Mouse (Mus musculus) embryonic facial prominence, embryonic 12.5 days (tissue): ENCODE data around the gene Rnh1. TPM values are rescaled to one million over a fixed set of nuclear protein-coding genes. Genes with fewer than 3 reads are reported as not detected.

Experiments used
- ATAC-seq: fragments of 200-750 bp; cut with Nextera tagmentation; 2 replicates; pipeline ENCODE4 v1.8.0; 2017; ENCODE audit not compliant: insufficient number of reproducible peaks, insufficient read depth, low FRiP score, low TSS enrichment
- H3K27ac ChIP-seq: fragments of 300-500 bp; sonication (generic); 2 replicates; pipeline ENCODE4 v1.5.1; 2016; ENCODE audit warnings: mild to moderate bottlenecking
- H3K27me3 ChIP-seq: fragments of 300-500 bp; sonication (generic); 2 replicates; pipeline ENCODE4 v1.6.1; 2016; ENCODE audit warnings: mild to moderate bottlenecking, moderate library complexity
- H3K36me3 ChIP-seq: fragments of 300-500 bp; sonication (generic); 2 replicates; pipeline ENCODE4 v1.6.1; 2016; ENCODE audit warnings: mild to moderate bottlenecking
- H3K4me1 ChIP-seq: fragments of 300-500 bp; sonication (generic); 2 replicates; pipeline ENCODE4 v1.6.1; 2016
- H3K4me2 ChIP-seq: fragments of 300-500 bp; sonication (generic); replicated peaks from 2 replicates; pipeline ENCODE4 v1.6.1; 2016; ENCODE audit warnings: mild to moderate bottlenecking, moderate library complexity
- H3K4me3 ChIP-seq: fragments of 300-500 bp; sonication (generic); 2 replicates; pipeline ENCODE4 v1.5.1; 2016; ENCODE audit warnings: mild to moderate bottlenecking
- H3K9ac ChIP-seq: fragments of 300-500 bp; sonication (generic); 2 replicates; pipeline ENCODE4 v1.6.1; 2016; ENCODE audit warnings: mild to moderate bottlenecking, moderate library complexity
- H3K9me3 ChIP-seq: fragments of 300-500 bp; sonication (generic); 2 replicates; pipeline ENCODE4 v1.6.1; 2016; ENCODE audit warnings: mild to moderate bottlenecking, moderate library complexity
- WGBS: fragments of 180-500 bp; shearing (Covaris S2); methylation state at CpG from one replicate; pipeline ENCODE4 v1.1.7; 2016; 5-methylcytosine and 5-hydroxymethylcytosine counted together
- polyA plus RNA-seq: library from polyadenylated mRNA; unstranded; fragments of >200 nt; fragmentation: Nextera tagmentation; extraction: Ambion mirVana; gene quantifications from 2 replicates; pipeline ENCODE4 v1.2.1, GENCODE M21; 2016

Rnh1 gene
- polyA plus RNA-seq, 1 experiment from 2014 or later = 87.9 TPM

DNA sequence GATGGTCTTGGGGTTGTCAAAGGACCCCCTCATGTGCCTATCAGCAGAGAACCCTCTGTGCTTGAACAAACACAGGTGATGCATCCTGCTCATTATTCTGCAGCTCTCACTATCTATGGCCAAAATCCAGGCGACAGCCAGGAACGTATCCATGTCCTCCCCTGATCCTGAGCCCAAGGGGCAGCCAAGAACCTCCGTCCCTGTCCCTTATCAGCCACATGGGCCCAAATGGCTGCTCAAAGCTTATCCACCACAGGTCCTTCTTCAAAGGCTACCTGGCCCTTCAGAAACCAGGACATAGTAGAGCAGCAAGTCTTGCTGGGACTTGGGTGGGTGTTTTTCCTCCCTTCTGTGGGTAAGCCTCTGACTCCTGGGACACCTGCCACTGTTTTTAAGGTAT is 15.5 kb upstream of the Rnh1 start:
- Histone ChIP-seq H3K27ac (no peak overlapping the region), H3K4me2 (no peak overlapping the region), H3K27me3 (no peaks in the 10 kb centered on the region), H3K9me3 (no peaks in the 10 kb centered on the region), H3K4me1 (peaks cover 12% of the 10 kb centered on the region), H3K9ac (no peak overlapping the region), H3K4me3 (no peak overlapping the region), H3K36me3 (peaks cover 33% of the 10 kb centered on the region)
- WGBS = 81% methylated on average over 3 of the region's 3 CpGs
- no peak for ATAC-seq

DNA sequence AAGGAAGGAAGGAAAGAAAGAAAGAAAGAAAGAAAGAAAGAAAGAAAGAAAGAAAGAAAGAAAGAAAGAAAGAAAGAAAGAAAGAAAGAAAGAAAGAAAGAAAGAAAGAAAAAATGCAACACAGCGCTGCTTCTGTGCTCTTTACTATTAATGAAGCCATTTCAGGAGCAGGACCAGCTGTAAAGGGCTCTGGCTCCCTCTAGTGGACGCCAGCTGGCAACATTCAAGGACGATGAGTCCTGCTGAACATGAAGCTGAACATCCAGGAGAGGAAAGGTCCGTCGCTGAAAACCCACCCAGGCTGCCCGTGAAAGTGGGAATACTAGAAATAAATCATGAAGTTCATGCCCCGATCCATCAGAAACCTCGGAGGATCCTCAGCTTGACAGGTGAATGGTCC is 3.5 kb upstream of the Rnh1 start:
- Histone ChIP-seq H3K9me3 (no peaks in the 10 kb centered on the region), H3K4me1 (peaks cover 6% of the 10 kb centered on the region), H3K27ac (no peak overlapping the region), H3K4me2 (0 out of 2 replicates have a peak overlapping the region, but pooled peaks have one; percentile 13), H3K4me3 (no peak overlapping the region), H3K9ac (no peak overlapping the region), H3K36me3 (no peaks in the 10 kb centered on the region), H3K27me3 (no peaks in the 10 kb centered on the region)
- no peak for ATAC-seq
- 4% methylated on average over 8 of the region's 8 CpGs for WGBS

- Histone ChIP-seq H3K9me3 (no peaks in the 10 kb centered on the region), H3K27ac (no peak overlapping the region), H3K4me3 (no peak overlapping the region), H3K4me2 (no peak overlapping the region), H3K27me3 (no peaks in the 10 kb centered on the region), H3K9ac (no peak overlapping the region), H3K4me1 (peaks cover 6% of the 10 kb centered on the region), H3K36me3 (no peaks in the 10 kb centered on the region)
- WGBS = 88% methylated on average over 4 of the region's 4 CpGs
- ATAC-seq = no peak
These were observed 2.4 kb upstream of the Rnh1 start for GRCm38 (mm10) chr7:141175068-141175467.

DNA sequence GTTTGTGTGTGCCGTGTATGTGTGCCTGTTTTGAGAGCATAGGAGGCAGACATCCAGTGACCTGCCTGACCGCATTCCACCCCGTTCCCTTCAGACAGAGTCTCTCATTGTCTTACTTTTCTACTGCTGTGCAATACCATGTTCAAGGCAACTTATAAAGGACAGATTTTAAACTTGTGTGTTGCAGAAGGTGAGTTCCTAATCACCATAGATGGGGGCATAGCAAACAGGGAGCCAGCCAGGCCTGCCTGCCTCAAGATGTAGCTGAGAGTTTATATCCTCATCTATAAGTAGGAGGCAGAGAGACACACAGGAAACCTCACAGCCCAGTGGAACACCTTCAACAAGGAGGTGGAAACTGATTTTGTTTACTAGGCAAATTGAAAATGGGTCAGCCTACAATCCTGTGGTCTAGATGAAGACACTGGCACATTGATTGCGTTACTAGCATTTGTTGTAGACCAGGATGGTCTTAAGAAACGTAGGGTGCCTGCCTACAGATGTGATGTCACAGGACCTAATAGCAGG is 730 bp upstream of the Rnh1 start:
- H3K4me3 ChIP-seq = peak overlapping the region; percentile 55
- H3K27me3 ChIP-seq = no peaks in the 10 kb centered on the region
- peak overlapping the region; percentile 61; the same call in 1 of the 2 replicates for H3K9ac ChIP-seq
- no peaks in the 10 kb centered on the region for H3K9me3 ChIP-seq
- WGBS = 89% methylated on average over 5 of the region's 5 CpGs
- no peak for ATAC-seq
- H3K27ac ChIP-seq = peak overlapping the region; percentile 86
- peaks cover 11% of the 10 kb centered on the region for H3K4me1 ChIP-seq
- peak overlapping the region; percentile 53 for H3K4me2 ChIP-seq
- no peaks in the 10 kb centered on the region for H3K36me3 ChIP-seq

- Histone ChIP-seq H3K4me2 (no peak overlapping the region), H3K4me1 (peaks cover 23% of the 10 kb centered on the region), H3K9ac (no peak overlapping the region), H3K9me3 (no peaks in the 10 kb centered on the region), H3K27ac (no peak overlapping the region), H3K36me3 (0 out of 2 replicates have a peak, but pooled peaks cover 12% of the 10 kb centered on the region), H3K27me3 (no peaks in the 10 kb centered on the region), H3K4me3 (no peak overlapping the region)
- ATAC-seq = no peak
These were observed 2.8 kb downstream of the Rnh1 start for GRCm38 (mm10) chr7:141169866-141170265.

DNA sequence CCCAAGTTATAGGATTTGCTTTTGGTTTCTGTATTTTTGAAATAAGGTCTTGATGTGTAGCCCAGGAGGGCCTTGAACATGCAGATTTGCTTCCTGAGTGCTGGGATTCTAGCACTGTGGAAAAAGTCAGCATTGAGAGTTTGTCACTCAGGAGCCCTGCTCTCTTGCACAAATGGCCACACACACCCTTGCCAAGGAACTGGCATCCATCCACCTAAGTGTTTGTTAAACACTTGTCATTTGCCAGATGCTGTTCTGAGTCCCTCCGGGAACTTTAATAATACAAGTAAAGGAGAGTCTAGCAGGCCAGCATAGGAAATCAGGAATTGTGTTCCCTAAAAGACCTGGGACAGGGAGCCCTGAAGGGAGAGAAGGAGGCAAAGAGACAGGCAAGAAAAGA is 3.4 kb downstream of the Rnh1 start:
- peaks cover 18% of the 10 kb centered on the region for H3K36me3 ChIP-seq
- H3K4me1 ChIP-seq = peaks cover 23% of the 10 kb centered on the region
- ATAC-seq = no peak
- 0 out of 2 replicates have a peak overlapping the region, but pooled peaks have one; percentile 5 for H3K27ac ChIP-seq
- no peak overlapping the region for H3K4me3 ChIP-seq
- no peak overlapping the region for H3K4me2 ChIP-seq
- no peaks in the 10 kb centered on the region for H3K27me3 ChIP-seq
- H3K9ac ChIP-seq = no peak overlapping the region
- H3K9me3 ChIP-seq = no peaks in the 10 kb centered on the region
- 74% methylated on average over 1 of the region's 1 CpGs for WGBS

GRCm38 (mm10) chr7:141168518-141168953 is 4.1 kb downstream of the Rnh1 start:
- Histone ChIP-seq H3K4me1 (peaks cover 23% of the 10 kb centered on the region), H3K27me3 (no peaks in the 10 kb centered on the region), H3K4me3 (peak overlapping the region; percentile 48), H3K4me2 (peak overlapping the region; percentile 74), H3K27ac (peak overlapping the region; percentile 64; the same call in 1 of the 2 replicates), H3K9ac (peak overlapping the region; percentile 73), H3K36me3 (peaks cover 25% of the 10 kb centered on the region), H3K9me3 (no peaks in the 10 kb centered on the region)
- ATAC-seq = no peak
- 1% methylated on average over 22 of the region's 22 CpGs for WGBS

DNA sequence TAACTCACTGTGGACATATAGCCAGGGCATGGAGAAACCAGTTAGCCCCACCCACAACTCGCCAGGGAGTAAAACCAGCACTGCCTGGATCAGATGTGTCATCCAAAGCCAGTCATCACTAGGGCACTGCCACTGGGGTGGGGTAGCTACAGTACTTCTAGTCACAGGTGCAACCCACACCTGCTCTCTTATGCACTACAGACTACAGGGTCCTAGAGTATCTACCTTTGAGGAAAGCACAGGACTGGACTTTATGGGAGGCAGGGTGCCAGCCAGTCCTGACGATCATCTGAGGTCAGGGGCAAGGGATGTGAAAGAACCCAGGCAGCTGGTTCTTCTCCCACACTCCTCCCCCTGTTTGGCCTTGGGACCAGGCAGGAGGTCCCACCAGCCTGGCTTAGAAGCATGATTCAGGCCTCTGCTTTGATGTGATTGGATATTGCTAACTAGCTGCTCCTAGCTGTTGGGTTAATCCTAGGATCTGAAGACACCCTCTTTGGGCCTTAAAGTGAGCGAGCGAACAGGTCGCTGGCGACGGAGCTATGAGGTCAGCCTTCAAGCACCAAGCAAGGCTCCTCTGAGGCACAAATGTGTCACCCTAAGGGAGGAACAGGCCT is 4.6 kb downstream of the Rnh1 start:
- H3K4me1 ChIP-seq = peaks cover 18% of the 10 kb centered on the region
- WGBS = 15% methylated on average over 7 of the region's 7 CpGs
- peak overlapping the region; percentile 73 for H3K9ac ChIP-seq
- peak overlapping the region; percentile 64; the same call in 1 of the 2 replicates for H3K27ac ChIP-seq
- no peaks in the 10 kb centered on the region for H3K27me3 ChIP-seq
- ATAC-seq = no peak
- H3K4me3 ChIP-seq = peak overlapping the region; percentile 48
- peaks cover 31% of the 10 kb centered on the region for H3K36me3 ChIP-seq
- H3K9me3 ChIP-seq = no peaks in the 10 kb centered on the region
- peak overlapping the region; percentile 74 for H3K4me2 ChIP-seq

- Histone ChIP-seq H3K4me3 (no peak overlapping the region), H3K27me3 (no peaks in the 10 kb centered on the region), H3K4me1 (peaks cover 16% of the 10 kb centered on the region), H3K9me3 (no peaks in the 10 kb centered on the region), H3K4me2 (no peak overlapping the region), H3K36me3 (peaks cover 61% of the 10 kb centered on the region), H3K27ac (no peak overlapping the region), H3K9ac (no peak overlapping the region)
- 86% methylated on average over 6 of the region's 6 CpGs for WGBS
- ATAC-seq = no peak
These were observed 7.8 kb downstream of the Rnh1 start for GRCm38 (mm10) chr7:141164850-141165249.

DNA sequence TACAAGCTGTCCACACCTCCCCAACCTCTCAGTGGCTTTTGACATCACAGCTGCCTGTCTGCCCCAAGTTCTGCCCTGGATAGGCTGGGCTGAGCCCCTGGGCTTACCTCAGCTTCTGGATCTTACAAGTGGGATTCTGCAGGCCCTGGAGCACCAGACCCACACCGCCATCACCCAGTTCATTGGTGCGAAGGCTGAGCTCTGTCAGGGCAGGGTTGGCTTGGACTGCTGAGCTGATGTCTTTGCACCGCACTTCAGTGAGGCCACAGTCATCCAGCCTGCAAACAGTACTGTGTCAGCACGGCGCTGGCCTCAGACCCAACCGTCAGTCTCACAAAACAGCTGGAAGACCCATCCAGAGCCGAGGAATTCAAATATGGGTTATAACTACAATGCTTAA is 8.3 kb downstream of the Rnh1 start:
- ATAC-seq = no peak
- H3K4me2 ChIP-seq = no peak overlapping the region
- no peaks in the 10 kb centered on the region for H3K27me3 ChIP-seq
- H3K9me3 ChIP-seq = no peaks in the 10 kb centered on the region
- H3K4me1 ChIP-seq = peaks cover 16% of the 10 kb centered on the region
- 96% methylated on average over 7 of the region's 7 CpGs for WGBS
- H3K27ac ChIP-seq = no peak overlapping the region
- no peak overlapping the region for H3K4me3 ChIP-seq
- no peak overlapping the region for H3K9ac ChIP-seq
- H3K36me3 ChIP-seq = peaks cover 65% of the 10 kb centered on the region

- 86% methylated on average over 9 of the region's 9 CpGs for WGBS
- peaks cover 74% of the 10 kb centered on the region for H3K36me3 ChIP-seq
- no peaks in the 10 kb centered on the region for H3K4me1 ChIP-seq
These were observed 17.3 kb downstream of the Rnh1 start for GRCm38 (mm10) chr7:141155362-141155761.

DNA sequence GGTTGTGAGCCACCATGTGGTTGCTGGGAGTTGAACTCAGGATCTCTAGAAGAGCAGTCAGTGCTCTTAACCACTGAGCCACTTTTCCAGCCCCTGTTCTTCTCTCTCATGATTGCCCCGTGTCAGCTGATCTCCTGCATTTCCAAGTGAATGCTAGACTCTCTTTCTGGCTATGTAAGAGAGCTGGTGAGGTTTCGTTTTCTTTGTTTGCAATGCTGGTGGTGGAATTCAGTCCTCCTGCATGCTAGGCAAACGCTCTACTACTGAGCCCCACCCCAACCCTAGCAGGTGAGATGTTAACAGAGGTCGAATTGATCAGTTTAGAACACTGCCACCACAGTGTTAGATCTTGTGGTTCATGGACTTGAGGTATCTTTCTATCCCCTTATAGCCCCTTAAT is 24.0 kb downstream of the Rnh1 start:
- WGBS = 76% methylated on average over 4 of the region's 4 CpGs
- Histone ChIP-seq H3K4me2 (no peak overlapping the region), H3K9ac (no peak overlapping the region), H3K9me3 (no peaks in the 10 kb centered on the region), H3K27ac (no peak overlapping the region), H3K4me3 (no peak overlapping the region), H3K27me3 (no peaks in the 10 kb centered on the region), H3K4me1 (no peaks in the 10 kb centered on the region), H3K36me3 (peaks cover 60% of the 10 kb centered on the region)
- ATAC-seq = no peak

More at GRCm38 (mm10) chr7:141155362-141155761, 17.3 kb downstream of the Rnh1 start:
- H3K9ac ChIP-seq = no peak overlapping the region
- H3K27ac ChIP-seq = no peak overlapping the region
- no peak overlapping the region for H3K4me3 ChIP-seq
- H3K4me2 ChIP-seq = no peak overlapping the region
- no peaks in the 10 kb centered on the region for H3K27me3 ChIP-seq
- no peaks in the 10 kb centered on the region for H3K9me3 ChIP-seq
- no peak for ATAC-seq
